Mouse (Mus musculus) regulatory T cell (primary cell): ENCODE measurements around the gene Ovch2.

Experiments used
- in situ Hi-C: fragments of 300-600 bp; cut with MboI, MseI; formaldehyde crosslinking; loops from one replicate; pipeline ENCODE4 v1.15.1; 2025; ENCODE audit warnings: high pct_unique_total_duplicates

Gene Ovch2

GRCm38 (mm10) chr7:107745111-107745510 is 55.9 kb downstream of the Ovch2 start:
- in situ Hi-C loops, result loop anchor here (5.0 kb wide), 1 partner anchor 68 kb away; no protein-coding TSS in a partner anchor

DNA sequence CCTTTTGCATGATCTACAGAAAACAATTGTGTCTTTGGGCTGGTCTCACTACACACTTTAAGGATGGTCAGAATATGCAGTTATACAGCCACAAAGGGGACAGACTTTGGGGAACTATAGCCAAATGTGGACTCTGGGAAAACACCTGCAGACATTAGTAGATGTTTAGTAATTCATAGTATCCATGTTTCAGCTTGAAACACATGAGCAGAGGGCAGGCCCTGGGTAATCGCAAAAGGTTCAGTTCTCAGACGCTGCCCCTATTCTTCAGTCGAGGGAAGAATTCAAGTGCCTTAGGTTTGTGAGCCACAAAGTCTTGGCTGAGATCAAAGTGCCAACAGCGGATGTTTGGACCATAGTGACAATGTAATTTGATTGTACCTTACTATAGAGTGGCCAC is 56.6 kb downstream of the Ovch2 start:
- in situ Hi-C loops, result no loop called here

DNA sequence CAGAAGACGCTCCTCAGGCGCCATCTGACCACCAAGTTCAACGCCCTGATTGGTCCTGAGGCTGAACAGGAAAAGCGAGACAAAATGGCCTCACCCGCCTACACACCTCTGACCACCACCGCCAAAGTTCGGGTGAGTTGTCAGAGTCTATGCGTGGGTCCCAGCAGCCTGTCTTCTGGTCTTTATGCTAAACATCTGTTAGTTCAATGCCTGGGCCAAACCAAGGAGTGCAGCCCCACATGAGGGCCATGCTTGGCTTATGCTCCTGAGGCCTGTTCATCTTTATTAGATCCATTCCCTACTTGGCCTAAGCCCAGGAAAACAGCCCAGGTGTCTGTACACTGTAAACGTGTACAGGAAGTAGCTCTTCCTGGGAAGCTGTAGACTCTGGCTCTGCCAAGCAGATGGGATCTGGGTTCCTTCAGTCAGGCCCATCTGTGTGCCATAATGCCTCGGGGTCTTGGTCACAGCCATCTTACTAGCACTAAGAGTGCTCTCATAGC is 58.0 kb downstream of the Ovch2 start:
- in situ Hi-C loops, result no loop called here

DNA sequence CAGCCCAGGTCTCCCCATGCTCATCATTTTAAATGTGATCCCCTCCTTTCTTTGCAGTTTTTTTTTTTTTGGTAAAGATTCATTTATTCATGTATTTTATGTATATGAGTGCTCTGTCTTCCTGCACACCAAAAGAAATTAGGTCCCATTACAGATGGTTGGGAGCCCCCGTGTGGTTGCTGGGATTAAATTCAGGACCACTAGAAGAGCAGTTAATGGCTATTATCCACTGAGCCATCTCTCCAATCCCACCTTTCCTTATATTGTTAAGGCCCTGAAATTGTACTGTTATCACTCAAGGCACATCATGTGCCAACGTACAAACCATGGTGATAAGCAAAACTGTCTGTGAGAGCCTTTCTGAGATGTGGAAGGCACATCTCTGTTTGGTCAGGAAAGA is 62.3 kb downstream of the Ovch2 start:
- in situ Hi-C loops, result no loop called here

- in situ Hi-C loops, result no loop called here
Measured at GRCm38 (mm10) chr7:107733162-107733561, 67.8 kb downstream of the Ovch2 start.
